Mouse (Mus musculus): ENCODE measurements around the gene E2f1.

- TF ChIP-seq CTCF (IDR thresholded peaks at IDR 0.05; ENCODE audit: low read depth) (no peak), EP300 (IDR thresholded peaks at IDR 0.05; ENCODE audit: low read depth) (no peak)
Measured at GRCm38 (mm10) chr2:154522334-154522733, 47.4 kb downstream of the E2f1 start.

All from heart, postnatal 0 days (tissue).